Mouse (Mus musculus): Measurements from ENCODE around the gene Acsm1. TPM values are rescaled to one million over a fixed set of nuclear protein-coding genes. Genes with fewer than 3 reads are reported as not detected.
A peak's percentile ranks its signal among the peaks of the same experiment; 100 is the strongest.

Acsm1 gene
- polyA plus RNA-seq, 1 experiment from 2014 or later: 0.47 TPM

DNA sequence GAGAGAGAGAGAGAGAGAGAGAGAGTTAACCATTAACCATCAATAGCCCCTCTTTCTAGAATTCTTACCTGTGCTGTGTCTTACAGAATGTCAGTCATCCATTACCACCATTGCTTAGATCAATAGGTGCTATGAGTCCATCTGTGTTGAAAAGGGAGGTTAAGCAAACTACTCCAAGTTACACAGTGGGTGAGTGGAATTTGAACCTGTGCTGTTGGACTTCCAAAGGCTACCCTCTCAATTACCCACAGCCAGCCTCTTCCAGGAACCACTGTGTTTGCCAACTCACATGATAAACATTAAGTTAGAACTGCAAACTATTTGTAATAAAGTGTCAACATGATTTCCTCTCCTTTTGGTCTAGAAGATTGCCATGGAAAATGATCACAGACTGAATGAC is 13.3 kb downstream of the Acsm1 start:
- DNase-seq (ENCODE audit: low spot score): no peak
- Histone ChIP-seq H3K36me3 (ENCODE audit: control insufficient read depth, insufficient read depth, low read length) (no peaks in the 10 kb centered on the region), H3K9ac (ENCODE audit: low read depth, low read length) (no peak overlapping the region), H3K4me3 (ENCODE audit: low read depth, low read length) (no peak overlapping the region), H3K9me3 (ENCODE audit: control insufficient read depth, low read length) (no peaks in the 10 kb centered on the region), H3K27ac (replicated peaks; ENCODE audit: low read depth, low read length) (no peak overlapping the region), H3K4me1 (ENCODE audit: control insufficient read depth, insufficient read depth, low read length) (no peaks in the 10 kb centered on the region), H3K27me3 (replicated peaks; ENCODE audit: control insufficient read depth, insufficient read depth, low read length) (no peaks in the 10 kb centered on the region), H3K4me2 (ENCODE audit: low read depth, low read length) (no peak overlapping the region)
- no peak for ATAC-seq (ENCODE audit: low read depth)

DNA sequence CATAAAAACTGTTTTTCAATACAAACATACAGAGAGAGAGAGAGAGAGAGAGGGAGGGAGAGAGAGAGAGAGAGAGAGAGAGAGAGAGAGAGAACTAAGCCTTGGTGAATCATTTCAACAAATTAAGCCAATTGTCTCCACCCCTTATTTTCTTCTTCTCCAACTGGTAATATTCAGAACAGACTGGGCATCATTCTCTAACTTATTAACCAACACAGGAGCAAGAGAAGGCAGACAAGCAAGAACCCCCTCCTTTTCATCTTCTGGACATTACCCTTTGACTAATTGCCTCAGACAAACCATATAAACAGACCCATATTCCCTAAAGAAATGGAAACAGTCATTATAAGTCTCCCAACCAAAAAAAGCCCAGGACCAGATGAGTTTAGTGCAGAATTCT is 31.9 kb downstream of the Acsm1 start:
- ATAC-seq (ENCODE audit: low read depth): no peak
- Histone ChIP-seq H3K27me3 (replicated peaks; ENCODE audit: control insufficient read depth, insufficient read depth, low read length) (no peaks in the 10 kb centered on the region), H3K4me1 (ENCODE audit: control insufficient read depth, insufficient read depth, low read length) (no peaks in the 10 kb centered on the region), H3K27ac (replicated peaks; ENCODE audit: low read depth, low read length) (no peak overlapping the region), H3K36me3 (ENCODE audit: control insufficient read depth, insufficient read depth, low read length) (no peaks in the 10 kb centered on the region), H3K4me2 (ENCODE audit: low read depth, low read length) (no peak overlapping the region), H3K4me3 (ENCODE audit: low read depth, low read length) (no peak overlapping the region), H3K9ac (ENCODE audit: low read depth, low read length) (no peak overlapping the region), H3K9me3 (ENCODE audit: control insufficient read depth, low read length) (no peaks in the 10 kb centered on the region)
- no peak for DNase-seq (ENCODE audit: low spot score)

DNA sequence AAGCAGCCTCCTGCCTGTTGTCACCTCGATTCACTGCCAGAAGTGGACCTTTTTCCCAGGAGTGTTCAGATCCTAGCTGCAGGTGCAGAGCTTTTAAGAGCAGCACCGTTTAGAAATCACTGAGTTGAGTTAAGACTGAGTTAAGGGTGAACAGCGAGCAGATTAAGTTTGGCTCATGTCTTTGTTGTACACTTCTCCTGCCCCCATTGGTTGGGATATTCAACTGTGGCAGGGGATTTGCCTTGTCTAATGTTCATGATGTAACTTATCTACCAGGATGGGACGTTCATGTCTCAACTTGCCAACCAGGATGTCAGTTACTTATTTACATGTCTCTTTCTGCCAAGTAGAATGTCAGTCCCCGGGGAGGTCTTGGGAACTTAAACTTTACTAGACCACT is 35.5 kb downstream of the Acsm1 start:
- WGBS: 74% methylated on average over 5 of the region's 5 CpGs
- ATAC-seq (ENCODE audit: low read depth) (no peak), DNase-seq (ENCODE audit: low spot score) (no peak)
- H3K27me3 ChIP-seq (replicated peaks; ENCODE audit: control insufficient read depth, insufficient read depth, low read length): no peaks in the 10 kb centered on the region
- H3K36me3 ChIP-seq (ENCODE audit: control insufficient read depth, insufficient read depth, low read length): no peaks in the 10 kb centered on the region
- no peak overlapping the region for H3K27ac ChIP-seq (replicated peaks; ENCODE audit: low read depth, low read length)
- H3K4me3 ChIP-seq (ENCODE audit: low read depth, low read length): no peak overlapping the region
- H3K4me2 ChIP-seq (ENCODE audit: low read depth, low read length): no peak overlapping the region
- no peaks in the 10 kb centered on the region for H3K9me3 ChIP-seq (ENCODE audit: control insufficient read depth, low read length)
- H3K4me1 ChIP-seq (ENCODE audit: control insufficient read depth, insufficient read depth, low read length): no peaks in the 10 kb centered on the region
- no peak overlapping the region for H3K9ac ChIP-seq (ENCODE audit: low read depth, low read length)

DNA sequence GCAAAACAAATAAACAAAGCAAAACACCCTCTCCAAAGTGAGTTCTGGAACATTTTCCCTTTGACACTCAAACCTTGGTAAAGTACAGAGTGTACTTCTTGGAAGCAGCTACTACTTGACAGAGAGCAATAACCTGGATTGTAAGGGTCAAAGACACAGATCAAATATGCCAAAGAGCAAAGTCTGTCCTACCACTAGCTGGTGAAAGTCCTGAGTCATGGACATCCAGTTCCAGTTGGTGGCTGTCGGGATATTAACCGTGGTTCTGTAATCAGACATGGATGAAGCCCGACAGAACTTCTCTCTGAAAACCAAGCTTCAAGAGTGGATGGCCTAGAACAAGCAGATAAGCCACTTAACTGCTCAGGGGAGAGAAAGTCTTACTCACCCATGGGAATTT is 61.1 kb downstream of the Acsm1 start:
- Histone ChIP-seq H3K9ac (ENCODE audit: low read depth, low read length) (no peak overlapping the region), H3K27ac (replicated peaks; ENCODE audit: low read depth, low read length) (no peak overlapping the region), H3K27me3 (replicated peaks; ENCODE audit: control insufficient read depth, insufficient read depth, low read length) (no peaks in the 10 kb centered on the region), H3K36me3 (ENCODE audit: control insufficient read depth, insufficient read depth, low read length) (no peaks in the 10 kb centered on the region), H3K4me3 (ENCODE audit: low read depth, low read length) (no peak overlapping the region), H3K9me3 (ENCODE audit: control insufficient read depth, low read length) (no peaks in the 10 kb centered on the region), H3K4me2 (ENCODE audit: low read depth, low read length) (no peak overlapping the region), H3K4me1 (ENCODE audit: control insufficient read depth, insufficient read depth, low read length) (no peaks in the 10 kb centered on the region)
- DNase-seq (ENCODE audit: low spot score): no peak
- 76% methylated on average over 3 of the region's 3 CpGs for WGBS
- no peak for ATAC-seq (ENCODE audit: low read depth)

DNA sequence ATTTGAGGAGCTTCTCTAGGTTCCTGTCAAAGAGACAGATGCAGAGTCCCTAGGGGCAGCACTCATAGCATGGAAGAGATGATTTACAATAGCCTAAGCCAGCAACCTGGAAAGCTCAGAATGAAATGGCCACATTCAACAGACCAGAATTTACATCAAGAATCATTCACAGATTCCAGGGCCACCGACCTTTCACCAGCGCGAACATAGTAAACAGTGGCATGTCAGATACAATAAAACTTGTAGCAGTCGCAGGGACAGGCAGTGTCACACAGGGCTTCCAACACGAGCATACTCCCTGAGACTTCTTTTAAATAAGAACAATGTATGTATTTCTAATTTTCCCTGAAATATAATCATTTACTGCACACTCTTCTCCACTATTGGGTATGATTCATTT is 63.6 kb downstream of the Acsm1 start:
- H3K27ac ChIP-seq (replicated peaks; ENCODE audit: low read depth, low read length): no peak overlapping the region
- H3K9me3 ChIP-seq (ENCODE audit: control insufficient read depth, low read length): no peaks in the 10 kb centered on the region
- DNase-seq (ENCODE audit: low spot score) (no peak), ATAC-seq (ENCODE audit: low read depth) (no peak)
- no peaks in the 10 kb centered on the region for H3K4me1 ChIP-seq (ENCODE audit: control insufficient read depth, insufficient read depth, low read length)
- no peak overlapping the region for H3K4me3 ChIP-seq (ENCODE audit: low read depth, low read length)
- 68% methylated on average over 5 of the region's 5 CpGs for WGBS
- no peak overlapping the region for H3K9ac ChIP-seq (ENCODE audit: low read depth, low read length)
- no peak overlapping the region for H3K4me2 ChIP-seq (ENCODE audit: low read depth, low read length)
- H3K27me3 ChIP-seq (replicated peaks; ENCODE audit: control insufficient read depth, insufficient read depth, low read length): no peaks in the 10 kb centered on the region
- no peaks in the 10 kb centered on the region for H3K36me3 ChIP-seq (ENCODE audit: control insufficient read depth, insufficient read depth, low read length)

DNA sequence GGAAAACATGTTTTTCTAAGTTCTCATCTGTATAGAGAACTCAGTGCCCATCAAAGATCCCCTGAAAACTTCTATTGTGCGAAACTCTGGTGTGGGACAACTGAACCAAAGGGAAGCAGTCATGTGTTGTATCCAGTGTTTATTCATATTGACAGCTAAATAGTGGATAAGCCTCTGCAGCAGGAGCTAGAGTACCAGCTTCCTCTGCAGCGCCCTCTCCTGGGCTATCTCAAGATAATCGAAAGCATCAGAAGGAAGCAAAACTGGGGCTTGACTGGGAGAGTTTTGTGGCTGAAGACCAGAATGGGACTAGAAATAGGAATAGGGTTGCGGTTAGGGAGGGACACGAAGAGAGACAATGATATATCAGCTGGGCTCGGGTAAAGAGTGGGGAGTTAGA is 64.1 kb downstream of the Acsm1 start:
- DNase-seq (ENCODE audit: low spot score) (no peak), ATAC-seq (ENCODE audit: low read depth) (no peak)
- Histone ChIP-seq H3K9me3 (ENCODE audit: control insufficient read depth, low read length) (no peaks in the 10 kb centered on the region), H3K4me1 (ENCODE audit: control insufficient read depth, insufficient read depth, low read length) (no peaks in the 10 kb centered on the region), H3K27ac (replicated peaks; ENCODE audit: low read depth, low read length) (no peak overlapping the region), H3K27me3 (replicated peaks; ENCODE audit: control insufficient read depth, insufficient read depth, low read length) (no peaks in the 10 kb centered on the region), H3K4me3 (ENCODE audit: low read depth, low read length) (no peak overlapping the region), H3K9ac (ENCODE audit: low read depth, low read length) (no peak overlapping the region), H3K4me2 (ENCODE audit: low read depth, low read length) (no peak overlapping the region), H3K36me3 (ENCODE audit: control insufficient read depth, insufficient read depth, low read length) (no peaks in the 10 kb centered on the region)
- 45% methylated on average over 6 of the region's 6 CpGs for WGBS

DNA sequence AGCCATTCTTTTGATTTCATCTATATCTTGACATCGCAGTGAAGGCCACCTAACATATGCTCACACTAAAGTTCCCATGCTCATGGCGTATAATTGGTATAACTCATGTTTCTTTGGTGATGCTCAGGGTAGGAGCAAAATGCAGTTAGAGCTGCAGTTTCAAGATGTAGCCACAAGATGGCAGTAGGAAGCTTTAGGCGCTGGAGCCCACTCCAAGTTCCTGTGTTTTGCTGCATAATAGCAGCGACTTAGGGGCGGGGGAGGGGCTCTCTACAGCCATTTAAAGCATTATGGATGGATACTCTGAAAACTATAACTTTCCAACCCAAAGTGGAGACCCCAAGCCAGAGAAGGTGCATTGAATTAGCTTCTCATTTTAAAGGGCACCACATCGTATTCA is 66.6 kb downstream of the Acsm1 start:
- ATAC-seq (ENCODE audit: low read depth): peak; percentile 57; the same call in 1 of the 2 replicates
- Histone ChIP-seq H3K4me2 (ENCODE audit: low read depth, low read length) (no peak overlapping the region), H3K9ac (ENCODE audit: low read depth, low read length) (no peak overlapping the region), H3K4me3 (ENCODE audit: low read depth, low read length) (no peak overlapping the region), H3K36me3 (ENCODE audit: control insufficient read depth, insufficient read depth, low read length) (no peaks in the 10 kb centered on the region), H3K9me3 (ENCODE audit: control insufficient read depth, low read length) (no peaks in the 10 kb centered on the region), H3K27ac (replicated peaks; ENCODE audit: low read depth, low read length) (no peak overlapping the region), H3K4me1 (ENCODE audit: control insufficient read depth, insufficient read depth, low read length) (no peaks in the 10 kb centered on the region), H3K27me3 (replicated peaks; ENCODE audit: control insufficient read depth, insufficient read depth, low read length) (no peaks in the 10 kb centered on the region)
- WGBS: 15% methylated on average over 6 of the region's 6 CpGs
- peak; percentile 67 for DNase-seq (ENCODE audit: low spot score)

DNA sequence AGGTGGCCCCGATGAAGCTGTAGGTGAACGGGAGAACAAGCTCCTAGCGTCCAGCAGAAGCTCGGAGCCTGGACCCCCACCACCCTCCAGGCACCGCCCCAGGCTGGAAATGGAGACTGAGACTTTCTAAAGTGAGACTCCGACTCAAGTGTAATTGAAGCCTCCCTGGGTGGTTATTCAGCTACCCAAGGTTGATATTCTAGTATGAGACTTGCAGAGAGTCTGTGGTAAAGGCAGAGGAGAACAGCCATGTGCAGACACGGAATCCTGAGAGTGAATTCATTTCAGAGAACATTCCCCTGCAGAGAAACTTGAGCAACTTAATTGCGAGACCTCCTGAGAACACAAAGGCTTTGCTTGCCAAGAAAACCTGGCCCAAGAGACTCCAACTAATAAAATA is 73.3 kb downstream of the Acsm1 start:
- peak; percentile 74; the same call in 1 of the 2 replicates for ATAC-seq (ENCODE audit: low read depth)
- Histone ChIP-seq H3K4me1 (ENCODE audit: control insufficient read depth, insufficient read depth, low read length) (no peaks in the 10 kb centered on the region), H3K9me3 (ENCODE audit: control insufficient read depth, low read length) (no peaks in the 10 kb centered on the region), H3K9ac (ENCODE audit: low read depth, low read length) (no peak overlapping the region), H3K4me2 (ENCODE audit: low read depth, low read length) (no peak overlapping the region), H3K27ac (replicated peaks; ENCODE audit: low read depth, low read length) (no peak overlapping the region; the same call in 1 of the 2 replicates), H3K4me3 (ENCODE audit: low read depth, low read length) (no peak overlapping the region), H3K27me3 (replicated peaks; ENCODE audit: control insufficient read depth, insufficient read depth, low read length) (no peaks in the 10 kb centered on the region), H3K36me3 (ENCODE audit: control insufficient read depth, insufficient read depth, low read length) (no peaks in the 10 kb centered on the region)
- peak; percentile 63 for DNase-seq (ENCODE audit: low spot score)
- 46% methylated on average over 8 of the region's 8 CpGs for WGBS

DNA sequence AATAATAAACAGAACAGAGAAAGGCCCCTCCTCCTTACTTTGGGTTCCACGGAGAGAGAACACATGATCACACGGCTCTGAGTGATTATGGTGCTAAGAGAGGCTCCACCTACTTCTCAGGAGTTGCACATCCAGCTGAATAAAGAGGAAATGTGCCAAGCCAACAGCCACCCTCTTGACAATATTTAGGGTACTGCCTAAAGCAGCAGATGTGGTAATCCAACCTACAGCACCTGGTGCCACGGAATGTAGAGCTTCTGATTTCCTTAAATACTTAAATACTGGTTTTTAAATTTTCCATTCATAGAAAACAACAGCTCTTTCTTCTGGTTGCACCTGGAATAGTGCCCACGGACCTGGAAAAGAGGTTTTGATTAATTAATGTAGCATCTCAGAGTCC is 75.9 kb downstream of the Acsm1 start:
- Histone ChIP-seq H3K9me3 (ENCODE audit: control insufficient read depth, low read length) (no peaks in the 10 kb centered on the region), H3K9ac (ENCODE audit: low read depth, low read length) (no peak overlapping the region), H3K27ac (replicated peaks; ENCODE audit: low read depth, low read length) (no peak overlapping the region), H3K4me1 (ENCODE audit: control insufficient read depth, insufficient read depth, low read length) (no peaks in the 10 kb centered on the region), H3K27me3 (replicated peaks; ENCODE audit: control insufficient read depth, insufficient read depth, low read length) (no peaks in the 10 kb centered on the region), H3K4me2 (ENCODE audit: low read depth, low read length) (no peak overlapping the region), H3K4me3 (ENCODE audit: low read depth, low read length) (no peak overlapping the region), H3K36me3 (ENCODE audit: control insufficient read depth, insufficient read depth, low read length) (no peaks in the 10 kb centered on the region)
- DNase-seq (ENCODE audit: low spot score) (peak; percentile 58), ATAC-seq (ENCODE audit: low read depth) (peak; percentile 76; the same call in 1 of the 2 replicates)
- WGBS: 53% methylated on average over 4 of the region's 4 CpGs

Data from embryonic facial prominence, embryonic 14.5 days (tissue).